Mouse (Mus musculus) embryonic facial prominence, embryonic 12.5 days (tissue): ENCODE measurements around the gene Synj1. TPM values are rescaled to one million over a fixed set of nuclear protein-coding genes. Genes with fewer than 3 reads are reported as not detected.

Experiments used
- ATAC-seq: fragments of 200-750 bp; cut with Nextera tagmentation; 2 replicates; pipeline ENCODE4 v1.8.0; 2017; ENCODE audit not compliant: insufficient number of reproducible peaks, insufficient read depth, low FRiP score, low TSS enrichment
- H3K27ac ChIP-seq: fragments of 300-500 bp; sonication (generic); 2 replicates; pipeline ENCODE4 v1.5.1; 2016; ENCODE audit warnings: mild to moderate bottlenecking
- H3K27me3 ChIP-seq: fragments of 300-500 bp; sonication (generic); 2 replicates; pipeline ENCODE4 v1.6.1; 2016; ENCODE audit warnings: mild to moderate bottlenecking, moderate library complexity
- H3K36me3 ChIP-seq: fragments of 300-500 bp; sonication (generic); 2 replicates; pipeline ENCODE4 v1.6.1; 2016; ENCODE audit warnings: mild to moderate bottlenecking
- H3K4me1 ChIP-seq: fragments of 300-500 bp; sonication (generic); 2 replicates; pipeline ENCODE4 v1.6.1; 2016
- H3K4me2 ChIP-seq: fragments of 300-500 bp; sonication (generic); replicated peaks from 2 replicates; pipeline ENCODE4 v1.6.1; 2016; ENCODE audit warnings: mild to moderate bottlenecking, moderate library complexity
- H3K4me3 ChIP-seq: fragments of 300-500 bp; sonication (generic); 2 replicates; pipeline ENCODE4 v1.5.1; 2016; ENCODE audit warnings: mild to moderate bottlenecking
- H3K9ac ChIP-seq: fragments of 300-500 bp; sonication (generic); 2 replicates; pipeline ENCODE4 v1.6.1; 2016; ENCODE audit warnings: mild to moderate bottlenecking, moderate library complexity
- H3K9me3 ChIP-seq: fragments of 300-500 bp; sonication (generic); 2 replicates; pipeline ENCODE4 v1.6.1; 2016; ENCODE audit warnings: mild to moderate bottlenecking, moderate library complexity
- WGBS: fragments of 180-500 bp; shearing (Covaris S2); methylation state at CpG from one replicate; pipeline ENCODE4 v1.1.7; 2016; 5-methylcytosine and 5-hydroxymethylcytosine counted together
- polyA plus RNA-seq: library from polyadenylated mRNA; unstranded; fragments of >200 nt; fragmentation: Nextera tagmentation; extraction: Ambion mirVana; gene quantifications from 2 replicates; pipeline ENCODE4 v1.2.1, GENCODE M21; 2016

Gene Synj1
- polyA plus RNA-seq, 1 experiment from 2014 or later: 12.7 TPM

DNA sequence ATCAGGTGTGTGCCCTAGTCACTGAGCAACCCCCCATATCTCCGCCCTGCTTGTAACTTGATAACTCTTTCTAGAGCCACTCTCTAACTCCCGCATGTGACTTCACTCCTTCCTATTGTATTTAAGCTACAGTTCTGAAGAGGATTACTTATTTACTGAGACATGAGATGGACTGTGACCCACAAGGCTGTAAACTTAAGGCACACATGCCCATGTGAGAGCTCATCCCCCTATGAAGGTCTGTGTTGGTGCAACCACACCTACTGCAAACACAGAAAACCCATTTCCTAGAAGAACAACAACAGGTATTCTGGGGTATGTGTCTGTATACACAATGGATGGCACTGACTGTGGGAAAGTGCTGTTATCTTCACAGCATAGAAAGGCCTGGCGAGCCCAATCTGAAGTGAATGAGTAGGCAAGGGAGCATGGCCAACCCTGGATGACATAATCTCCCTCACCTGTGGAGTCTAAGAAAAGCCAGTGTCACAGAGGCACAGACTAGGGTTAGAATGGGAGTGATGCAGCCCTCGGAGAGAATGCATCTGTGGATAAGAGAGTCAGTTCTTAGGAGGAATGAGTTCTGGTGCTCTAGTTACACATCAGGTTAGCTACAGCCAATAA lies 6.1 kb downstream of the Synj1 start:
- Histone ChIP-seq H3K4me2 (no peak overlapping the region), H3K27me3 (no peaks in the 10 kb centered on the region), H3K4me3 (no peak overlapping the region), H3K27ac (no peak overlapping the region), H3K9ac (no peak overlapping the region), H3K9me3 (no peaks in the 10 kb centered on the region), H3K4me1 (no peaks in the 10 kb centered on the region), H3K36me3 (0 out of 2 replicates have a peak, but pooled peaks cover 3% of the 10 kb centered on the region)
- no peak for ATAC-seq
- 77% methylated on average over 4 of the region's 4 CpGs for WGBS

DNA sequence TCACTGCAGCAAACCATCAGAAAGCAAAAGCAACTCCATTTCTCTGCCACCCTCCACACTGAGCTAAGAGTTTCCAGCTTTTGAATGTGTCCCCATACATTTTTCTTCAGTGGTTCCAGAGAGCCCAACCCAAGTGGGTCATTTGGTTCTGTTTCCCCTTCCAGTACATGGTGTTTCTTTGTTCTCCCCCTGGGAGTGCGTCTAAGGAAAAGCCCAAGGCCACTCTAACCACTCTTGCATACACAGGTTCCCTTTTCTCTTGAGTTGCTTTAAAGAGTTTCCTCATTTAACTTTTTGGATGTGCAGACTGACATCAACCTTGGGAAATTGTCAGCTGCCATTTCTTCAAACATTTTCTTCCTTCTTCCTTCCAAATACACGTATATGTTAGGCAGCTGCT lies 10.0 kb downstream of the Synj1 start:
- H3K4me1 ChIP-seq: no peaks in the 10 kb centered on the region
- no peak overlapping the region for H3K4me2 ChIP-seq
- H3K27me3 ChIP-seq: no peaks in the 10 kb centered on the region
- H3K4me3 ChIP-seq: no peak overlapping the region
- WGBS: 80% methylated on average over 2 of the region's 2 CpGs
- H3K9me3 ChIP-seq: no peaks in the 10 kb centered on the region
- no peak overlapping the region for H3K27ac ChIP-seq
- no peak for ATAC-seq
- no peaks in the 10 kb centered on the region for H3K36me3 ChIP-seq
- H3K9ac ChIP-seq: no peak overlapping the region

DNA sequence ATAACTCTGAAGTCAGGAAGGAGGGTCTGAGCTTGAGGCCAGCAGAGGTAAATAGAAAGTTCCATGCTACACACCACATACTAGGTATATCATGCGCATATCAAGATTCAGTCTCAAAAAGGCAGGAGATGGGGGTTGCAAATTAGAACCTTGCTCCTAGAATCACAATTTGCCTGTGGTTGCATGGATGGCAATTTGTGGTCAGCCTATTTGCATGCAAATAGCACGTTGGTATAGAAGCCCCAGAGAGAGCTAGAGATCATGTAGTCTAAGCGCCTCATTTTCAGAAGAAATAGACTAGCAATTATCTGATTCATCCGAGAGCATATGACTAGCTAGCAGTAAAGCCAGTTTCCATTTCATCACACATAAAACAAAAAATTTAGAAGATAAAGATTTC lies 11.3 kb downstream of the Synj1 start:
- 60% methylated on average over 4 of the region's 4 CpGs for WGBS

DNA sequence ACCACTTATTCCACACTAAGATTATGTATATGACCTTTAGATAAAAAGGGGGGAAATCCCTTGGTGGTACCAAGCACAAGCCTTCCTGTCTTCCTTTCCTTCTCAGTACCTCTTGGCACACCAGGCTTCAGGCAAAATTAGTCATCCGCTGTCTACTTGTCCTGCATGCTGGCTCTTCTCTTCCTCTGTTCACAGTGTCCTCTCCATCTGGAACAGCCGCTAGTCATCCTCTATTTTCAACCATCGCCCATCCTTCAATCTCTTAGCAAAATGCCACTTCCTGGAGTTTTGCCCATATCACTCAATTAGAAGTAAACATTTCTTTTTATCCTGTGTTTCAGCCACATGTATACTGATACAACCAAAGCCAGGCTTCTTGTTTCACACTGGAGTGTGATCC lies 13.3 kb downstream of the Synj1 start:
- H3K36me3 ChIP-seq: no peaks in the 10 kb centered on the region
- no peaks in the 10 kb centered on the region for H3K9me3 ChIP-seq
- no peak overlapping the region for H3K27ac ChIP-seq
- H3K9ac ChIP-seq: no peak overlapping the region
- H3K27me3 ChIP-seq: no peaks in the 10 kb centered on the region
- H3K4me3 ChIP-seq: no peak overlapping the region
- ATAC-seq: no peak
- H3K4me1 ChIP-seq: no peaks in the 10 kb centered on the region
- no peak overlapping the region for H3K4me2 ChIP-seq
- 94% methylated on average over 3 of the region's 3 CpGs for WGBS

More for the DNA sequence above, 11.3 kb downstream of the Synj1 start:
- Histone ChIP-seq H3K9me3 (no peaks in the 10 kb centered on the region), H3K4me2 (no peak overlapping the region), H3K4me3 (no peak overlapping the region), H3K27me3 (no peaks in the 10 kb centered on the region), H3K9ac (no peak overlapping the region), H3K4me1 (no peaks in the 10 kb centered on the region), H3K36me3 (no peaks in the 10 kb centered on the region), H3K27ac (no peak overlapping the region)
- no peak for ATAC-seq

DNA sequence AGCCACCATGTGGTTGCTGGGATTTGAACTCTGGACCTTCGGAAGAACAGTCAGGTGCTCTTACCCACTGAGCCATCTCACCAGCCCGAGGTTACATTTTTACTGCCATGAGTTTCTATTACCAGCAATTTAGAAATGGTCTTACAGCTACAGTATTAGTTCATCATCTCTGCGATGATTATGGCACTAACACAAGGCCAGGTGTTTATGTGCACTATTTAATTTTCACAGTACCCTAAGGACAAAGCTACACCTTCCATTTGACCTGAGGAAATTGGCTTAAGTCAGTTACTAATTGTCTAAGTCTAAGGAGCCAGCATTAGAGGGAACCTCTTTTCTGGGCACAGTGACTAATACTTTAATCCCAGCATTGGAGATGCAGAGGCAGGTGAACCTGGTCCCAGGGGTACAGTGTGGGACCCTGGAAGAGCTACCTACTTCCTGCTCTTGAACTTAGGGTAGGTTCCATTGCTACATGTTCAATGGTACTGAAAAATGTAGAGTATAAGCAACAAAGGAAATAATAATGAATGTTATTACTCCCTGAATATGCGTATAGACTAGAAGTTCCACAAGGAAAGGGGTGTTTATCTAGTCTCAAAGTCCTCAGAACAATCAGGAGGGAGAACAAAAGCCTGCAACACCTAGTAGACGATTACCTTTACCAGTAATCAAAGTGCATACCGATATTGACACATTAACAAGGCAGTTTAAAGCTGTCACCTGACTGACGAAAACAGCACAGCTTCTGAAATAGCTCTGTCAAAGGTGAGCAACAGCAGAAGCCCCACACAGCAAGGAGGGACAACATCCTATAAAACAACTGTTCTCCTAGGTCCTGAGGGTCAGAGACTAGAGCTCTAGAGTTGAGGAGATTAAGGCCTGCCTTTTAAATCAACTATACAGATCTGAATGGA lies 14.5 kb downstream of the Synj1 start:
- Histone ChIP-seq H3K4me2 (no peak overlapping the region), H3K27me3 (no peaks in the 10 kb centered on the region), H3K4me3 (no peak overlapping the region), H3K36me3 (no peaks in the 10 kb centered on the region), H3K27ac (no peak overlapping the region), H3K9ac (no peak overlapping the region), H3K9me3 (no peaks in the 10 kb centered on the region), H3K4me1 (no peaks in the 10 kb centered on the region)
- ATAC-seq: no peak
- 82% methylated on average over 7 of the region's 7 CpGs for WGBS

- 65% methylated on average over 5 of the region's 5 CpGs for WGBS
These were observed 15.6 kb downstream of the Synj1 start for GRCm38 (mm10) chr16:90995498-90995897.

GRCm38 (mm10) chr16:90995023-90995422 lies 16.1 kb downstream of the Synj1 start:
- Histone ChIP-seq H3K9me3 (no peaks in the 10 kb centered on the region), H3K4me3 (no peak overlapping the region), H3K27me3 (no peaks in the 10 kb centered on the region), H3K4me1 (no peaks in the 10 kb centered on the region), H3K4me2 (no peak overlapping the region), H3K36me3 (0 out of 2 replicates have a peak, but pooled peaks cover 6% of the 10 kb centered on the region), H3K9ac (no peak overlapping the region), H3K27ac (no peak overlapping the region)
- WGBS: 62% methylated on average over 4 of the region's 4 CpGs
- ATAC-seq: no peak

More at GRCm38 (mm10) chr16:90995498-90995897, 15.6 kb downstream of the Synj1 start:
- H3K27me3 ChIP-seq: no peaks in the 10 kb centered on the region
- no peak overlapping the region for H3K4me3 ChIP-seq
- no peak overlapping the region for H3K27ac ChIP-seq
- 0 out of 2 replicates have a peak, but pooled peaks cover 6% of the 10 kb centered on the region for H3K36me3 ChIP-seq
- ATAC-seq: no peak
- no peak overlapping the region for H3K4me2 ChIP-seq
- H3K4me1 ChIP-seq: no peaks in the 10 kb centered on the region
- H3K9ac ChIP-seq: no peak overlapping the region
- no peaks in the 10 kb centered on the region for H3K9me3 ChIP-seq

DNA sequence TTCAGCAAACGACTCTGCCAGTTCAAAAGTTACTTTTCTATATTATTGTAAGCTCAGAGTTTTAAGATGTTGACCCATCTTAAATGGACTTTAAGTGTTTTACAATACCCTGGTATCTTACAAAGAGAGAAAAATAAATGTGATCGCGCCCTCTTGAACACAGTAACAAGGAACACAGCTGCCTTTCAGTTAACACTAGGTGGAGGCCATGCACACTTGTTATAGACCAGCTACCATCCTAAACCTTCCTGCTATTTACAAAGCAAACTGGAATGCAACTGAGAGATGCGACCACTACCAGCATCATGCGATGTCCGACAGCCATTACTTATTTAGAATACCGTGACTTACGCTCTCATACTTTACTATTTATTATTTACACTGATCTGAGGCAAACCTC lies 21.9 kb downstream of the Synj1 start:
- Histone ChIP-seq H3K4me2 (no peak overlapping the region), H3K36me3 (peaks cover 10% of the 10 kb centered on the region; the same call in 1 of the 2 replicates), H3K27ac (no peak overlapping the region), H3K9me3 (no peaks in the 10 kb centered on the region), H3K27me3 (no peaks in the 10 kb centered on the region), H3K9ac (no peak overlapping the region), H3K4me1 (no peaks in the 10 kb centered on the region), H3K4me3 (no peak overlapping the region)
- 93% methylated on average over 8 of the region's 8 CpGs for WGBS
- no peak for ATAC-seq

DNA sequence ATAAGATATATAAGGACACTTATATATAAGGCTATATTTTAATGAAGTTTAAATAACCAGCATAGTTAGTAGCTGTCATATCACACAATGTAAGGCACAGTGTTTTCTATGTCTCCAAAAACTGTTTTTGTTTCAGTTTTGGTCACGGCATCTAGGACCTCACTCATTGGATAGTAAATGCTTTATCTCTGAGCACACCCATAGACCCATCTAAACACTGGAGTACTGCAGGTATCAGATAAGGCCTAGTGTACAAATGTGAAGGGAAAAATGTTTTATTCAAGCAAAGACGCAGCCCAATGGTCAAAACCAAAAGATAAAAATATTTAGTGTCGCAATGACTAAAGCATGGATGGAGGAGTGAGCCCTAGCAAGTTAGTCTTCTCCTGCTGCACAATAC lies 22.4 kb downstream of the Synj1 start:
- Histone ChIP-seq H3K4me1 (no peaks in the 10 kb centered on the region), H3K9ac (no peak overlapping the region), H3K4me2 (no peak overlapping the region), H3K9me3 (no peaks in the 10 kb centered on the region), H3K4me3 (no peak overlapping the region), H3K36me3 (peaks cover 10% of the 10 kb centered on the region; the same call in 1 of the 2 replicates), H3K27ac (no peak overlapping the region), H3K27me3 (no peaks in the 10 kb centered on the region)
- WGBS: 92% methylated on average over 3 of the region's 3 CpGs
- ATAC-seq: no peak

GRCm38 (mm10) chr16:90988039-90988438 lies 23.1 kb downstream of the Synj1 start:
- WGBS: 93% methylated on average over 8 of the region's 8 CpGs
- ATAC-seq: no peak
- Histone ChIP-seq H3K9ac (no peak overlapping the region), H3K9me3 (no peaks in the 10 kb centered on the region), H3K4me3 (no peak overlapping the region), H3K4me2 (no peak overlapping the region), H3K27me3 (no peaks in the 10 kb centered on the region), H3K36me3 (peaks cover 10% of the 10 kb centered on the region; the same call in 1 of the 2 replicates), H3K27ac (no peak overlapping the region), H3K4me1 (no peaks in the 10 kb centered on the region)

DNA sequence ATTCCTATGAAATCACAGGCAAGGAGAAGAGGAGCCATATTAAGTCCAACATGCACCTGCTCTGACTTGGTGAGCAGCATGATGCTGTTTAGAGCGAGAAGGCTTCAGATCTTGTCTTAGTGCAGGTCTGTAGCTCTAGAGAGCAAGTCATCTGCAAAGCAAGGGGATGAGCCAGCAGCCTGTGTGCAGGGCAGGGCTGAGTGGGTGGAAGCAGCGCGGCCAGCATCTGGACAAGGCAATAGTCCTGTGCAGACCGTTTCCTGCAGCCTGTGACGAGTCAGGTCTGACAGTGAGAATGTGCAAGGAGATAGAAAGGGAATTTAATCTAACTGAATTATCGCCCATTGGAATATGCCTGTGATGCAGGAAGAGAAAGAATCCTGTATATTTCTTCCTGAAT lies 40.1 kb downstream of the Synj1 start:
- H3K4me3 ChIP-seq: no peak overlapping the region
- no peak overlapping the region for H3K27ac ChIP-seq
- H3K27me3 ChIP-seq: no peaks in the 10 kb centered on the region
- no peaks in the 10 kb centered on the region for H3K9me3 ChIP-seq
- H3K4me1 ChIP-seq: no peaks in the 10 kb centered on the region
- H3K36me3 ChIP-seq: peaks cover 8% of the 10 kb centered on the region; the same call in 1 of the 2 replicates
- WGBS: 85% methylated on average over 6 of the region's 6 CpGs
- H3K4me2 ChIP-seq: no peak overlapping the region
- H3K9ac ChIP-seq: no peak overlapping the region
- no peak for ATAC-seq

DNA sequence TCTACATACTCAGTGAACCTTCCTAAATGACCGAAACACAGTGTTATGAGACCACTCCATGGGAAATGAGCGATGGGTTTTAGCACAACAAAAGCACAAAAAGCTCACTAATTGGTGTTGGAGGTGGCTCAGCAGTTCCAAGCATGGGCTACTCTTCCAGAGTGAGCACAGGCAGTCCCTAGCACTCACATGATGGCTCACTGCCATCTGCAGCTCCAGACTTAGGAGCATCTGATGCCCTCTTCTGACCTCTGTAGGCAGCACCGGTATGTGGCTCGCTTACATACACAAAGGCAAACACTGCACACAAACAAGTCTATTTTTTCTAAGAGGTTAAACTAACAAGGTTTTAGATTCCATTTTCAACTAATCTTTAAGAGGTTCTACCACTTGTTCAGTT lies 44.9 kb downstream of the Synj1 start:
- 78% methylated on average over 4 of the region's 4 CpGs for WGBS
- H3K27me3 ChIP-seq: no peaks in the 10 kb centered on the region
- no peak overlapping the region for H3K9ac ChIP-seq
- no peaks in the 10 kb centered on the region for H3K9me3 ChIP-seq
- H3K27ac ChIP-seq: no peak overlapping the region
- H3K4me3 ChIP-seq: no peak overlapping the region
- no peak overlapping the region for H3K4me2 ChIP-seq
- H3K36me3 ChIP-seq: peaks cover 19% of the 10 kb centered on the region; the same call in 1 of the 2 replicates
- H3K4me1 ChIP-seq: no peaks in the 10 kb centered on the region
- no peak for ATAC-seq
